Mouse (Mus musculus): Measurements from ENCODE around the gene B130006D01Rik.

- TF ChIP-seq CTCF (IDR thresholded peaks at IDR 0.05; ENCODE audit: borderline replicate concordance, control insufficient read depth, extremely low read depth, insufficient read depth, low read length, poor library complexity) (no peak), POLR2A (IDR thresholded peaks at IDR 0.05; ENCODE audit: control insufficient read depth, extremely low read depth, insufficient read depth, low read length, poor library complexity) (no peak)
Observed at GRCm38 (mm10) chr11:95682946-95683345, 40.4 kb upstream of the B130006D01Rik start.
